Mouse (Mus musculus): ENCODE measurements at regions not wholly inside any gene's neighbourhood (a gene's known extent, or its start where the extent isn't known, plus 50 kb on each side); places are given as distances from the start of the nearest gene placed in this dataset.

DNA sequence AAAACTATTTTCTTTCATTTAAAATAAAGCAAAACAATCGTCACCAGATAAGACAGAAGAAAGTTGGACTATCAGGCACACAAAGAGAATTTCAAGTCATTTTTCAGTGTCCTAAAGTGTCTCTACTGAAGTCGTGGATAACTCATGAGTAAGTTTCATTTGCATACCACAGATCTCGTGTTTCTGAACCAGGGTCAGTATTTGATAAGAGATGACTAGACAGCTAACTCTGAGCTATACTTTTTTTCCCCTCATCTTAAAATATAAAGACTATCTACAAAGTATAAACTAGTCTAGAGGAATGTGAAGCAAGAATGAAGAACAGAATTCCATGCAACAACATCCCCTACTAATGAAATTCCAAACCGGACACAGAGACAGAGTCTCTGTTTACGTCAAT, 60.9 kb upstream of the Paip1 start:
- DNase-seq = no peak

DNA sequence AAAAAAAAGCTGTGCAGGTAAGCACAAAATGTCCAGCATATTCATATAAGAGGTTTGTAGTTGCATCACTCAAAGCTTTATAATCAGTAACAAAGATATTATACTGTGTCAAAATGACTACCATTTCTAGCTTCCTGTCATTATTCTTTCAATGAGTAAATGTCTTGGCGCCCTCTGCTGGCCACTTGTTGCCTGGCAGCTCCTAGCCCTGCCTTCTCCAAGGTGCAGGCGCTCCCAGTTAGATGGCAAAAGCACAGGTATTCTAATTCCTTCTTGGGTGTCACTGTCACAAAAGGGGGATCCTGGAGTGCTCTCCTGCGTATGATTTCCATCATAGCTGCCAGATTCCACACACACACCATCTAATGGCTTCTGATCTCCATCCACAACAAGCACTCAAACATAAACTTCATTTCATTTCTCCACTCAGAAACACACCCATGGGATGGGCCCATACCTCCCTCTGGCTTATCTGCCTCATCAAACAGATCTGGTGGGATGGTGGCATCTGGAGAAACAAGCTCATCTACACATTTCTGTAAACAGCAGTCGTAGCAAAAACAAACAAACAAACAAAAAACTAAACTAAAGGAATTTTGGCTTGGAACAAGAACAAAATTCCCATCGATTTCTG, 49.9 kb upstream of the Paip1 start:
- DNase-seq = peak; percentile 66

All from cerebellum, adult 9-10 months (tissue).